Mouse (Mus musculus) hindbrain, embryonic 16.5 days (tissue): ENCODE measurements around the gene Cct6b. TPM values are rescaled to one million over a fixed set of nuclear protein-coding genes. Genes with fewer than 3 reads are reported as not detected.
"Not testable (repeated sequence)": the region's sequence is repeated elsewhere in the genome, so short reads cannot be mapped to it uniquely, and the experiment has no call there.

ENCODE experiments used
- ATAC-seq: fragments of 200-750 bp; cut with Nextera tagmentation; 2 replicates; pipeline ENCODE4 v1.8.0; 2017; ENCODE audit warnings: moderate TSS enrichment, moderate library complexity
- H3K27ac ChIP-seq: fragments of 300-500 bp; sonication (generic); 2 replicates; pipeline ENCODE4 v1.5.1; 2014; ENCODE audit warnings: low read depth, mild to moderate bottlenecking, control low read depth, low read length, moderate library complexity
- H3K27me3 ChIP-seq: fragments of 300-500 bp; sonication (generic); replicated peaks from 2 replicates; pipeline ENCODE4 v1.6.1; 2014; ENCODE audit warnings: low read length; ENCODE audit not compliant: control insufficient read depth, insufficient read depth
- H3K36me3 ChIP-seq: fragments of 300-500 bp; sonication (generic); 2 replicates; pipeline ENCODE4 v1.6.1; 2014; ENCODE audit warnings: mild to moderate bottlenecking, low read length, moderate library complexity, mixed read lengths; ENCODE audit not compliant: control insufficient read depth, insufficient read depth
- H3K4me1 ChIP-seq: fragments of 300-500 bp; sonication (generic); 2 replicates; pipeline ENCODE4 v1.6.1; 2014; ENCODE audit warnings: low read depth, low read length; ENCODE audit not compliant: control insufficient read depth, insufficient read depth
- H3K4me2 ChIP-seq: fragments of 300-500 bp; sonication (generic); 2 replicates; pipeline ENCODE4 v1.6.1; 2014; ENCODE audit warnings: mild to moderate bottlenecking, low read length, control low read depth, moderate library complexity
- H3K4me3 ChIP-seq: fragments of 300-500 bp; sonication (generic); 2 replicates; pipeline ENCODE4 v1.5.1; 2014; ENCODE audit warnings: mild to moderate bottlenecking, low read length, control low read depth, moderate library complexity
- H3K9ac ChIP-seq: fragments of 300-500 bp; sonication (generic); 2 replicates; pipeline ENCODE4 v1.6.1; 2014; ENCODE audit warnings: low read depth, mild to moderate bottlenecking, control low read depth, low read length, moderate library complexity
- H3K9me3 ChIP-seq: fragments of 300-500 bp; sonication (generic); 2 replicates; pipeline ENCODE4 v1.6.1; 2014; ENCODE audit warnings: mild to moderate bottlenecking, low read length, moderate library complexity; ENCODE audit not compliant: control insufficient read depth
- WGBS: fragments of 180-500 bp; shearing (Covaris S2); extraction: QIAGEN DNeasy Blood & Tissue Kit; methylation state at CpG from one replicate; pipeline ENCODE4 v1.1.7; 2014; 5-methylcytosine and 5-hydroxymethylcytosine counted together
- polyA plus RNA-seq: library from polyadenylated mRNA; unstranded; fragments of >200 nt; fragmentation: Nextera tagmentation; extraction: Ambion mirVana; gene quantifications from 2 replicates; pipeline ENCODE4 v1.2.1, GENCODE M21; 2015

Gene Cct6b
- polyA plus RNA-seq, 1 experiment from 2014 or later, result 0.49 TPM

DNA sequence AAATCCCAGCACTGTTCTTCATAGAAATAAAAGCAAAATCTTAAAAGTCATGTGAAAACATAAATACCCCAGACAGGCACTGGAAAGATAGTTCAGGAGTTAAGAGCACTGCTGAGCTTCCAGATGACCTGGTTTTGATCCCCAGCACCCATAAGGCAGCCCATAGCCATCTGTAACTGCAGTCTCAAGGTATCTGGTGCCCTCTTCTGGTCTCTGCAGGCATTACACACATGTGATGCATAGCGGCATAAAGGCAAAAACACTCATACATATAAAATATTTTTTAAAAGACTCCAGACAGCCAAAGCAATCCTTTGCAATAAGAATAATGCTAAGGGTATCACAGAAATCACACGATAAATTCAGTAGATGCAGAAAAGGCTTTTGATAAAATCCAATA, 37.3 kb downstream of the Cct6b start:
- Histone ChIP-seq H3K9me3 (no peaks in the 10 kb centered on the region), H3K9ac (no peak overlapping the region), H3K4me3 (no peak overlapping the region), H3K27ac (no peak overlapping the region), H3K36me3 (no peaks in the 10 kb centered on the region), H3K4me1 (no peaks in the 10 kb centered on the region), H3K4me2 (no peak overlapping the region), H3K27me3 (no peaks in the 10 kb centered on the region)
- ATAC-seq, result no peak
- 87% methylated on average over 2 of the region's 2 CpGs for WGBS

DNA sequence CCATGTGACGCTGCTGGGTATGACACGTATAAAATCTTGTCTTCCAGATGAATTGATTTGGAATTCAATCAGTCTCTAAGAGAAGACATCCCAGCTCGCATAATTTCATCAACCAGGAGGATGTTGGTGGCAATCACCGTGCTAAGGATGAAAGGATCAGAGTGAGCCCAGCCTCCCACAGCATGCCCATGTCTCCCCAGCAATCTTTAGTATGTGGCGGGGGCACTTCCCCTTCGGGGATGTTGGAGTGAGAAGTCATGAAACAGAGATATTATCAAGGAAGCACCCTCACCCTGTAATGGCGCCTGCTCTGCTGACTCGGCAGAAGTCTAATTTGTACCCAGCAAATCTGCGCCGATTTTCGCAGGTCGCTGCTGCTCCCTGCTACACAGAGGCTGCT, 44.8 kb downstream of the Cct6b start:
- no peaks in the 10 kb centered on the region for H3K4me1 ChIP-seq
- 87% methylated on average over 12 of the region's 12 CpGs for WGBS
- H3K9me3 ChIP-seq, result no peaks in the 10 kb centered on the region
- H3K9ac ChIP-seq, result no peak overlapping the region
- H3K27ac ChIP-seq, result no peak overlapping the region
- H3K27me3 ChIP-seq, result no peaks in the 10 kb centered on the region
- H3K36me3 ChIP-seq, result no peaks in the 10 kb centered on the region
- no peak overlapping the region for H3K4me3 ChIP-seq
- no peak for ATAC-seq
- no peak overlapping the region for H3K4me2 ChIP-seq

- no peak for ATAC-seq
- H3K36me3 ChIP-seq, result no peaks in the 10 kb centered on the region
- 72% methylated on average over 3 of the region's 3 CpGs for WGBS
- no peak overlapping the region for H3K27ac ChIP-seq
- H3K4me1 ChIP-seq, result no peaks in the 10 kb centered on the region
- H3K4me2 ChIP-seq, result no peak overlapping the region
- no peak overlapping the region for H3K4me3 ChIP-seq
- H3K9ac ChIP-seq, result no peak overlapping the region
- no peaks in the 10 kb centered on the region for H3K9me3 ChIP-seq
- no peaks in the 10 kb centered on the region for H3K27me3 ChIP-seq
These were observed 51.4 kb downstream of the Cct6b start for GRCm38 (mm10) chr11:82712681-82713080.

GRCm38 (mm10) chr11:82708934-82709333, 55.2 kb downstream of the Cct6b start:
- H3K9ac ChIP-seq, result no peak overlapping the region
- H3K36me3 ChIP-seq, result no peaks in the 10 kb centered on the region
- H3K9me3 ChIP-seq, result no peaks in the 10 kb centered on the region
- no peaks in the 10 kb centered on the region for H3K4me1 ChIP-seq
- no peak for ATAC-seq
- WGBS, result 80% methylated on average over 4 of the region's 4 CpGs
- H3K4me3 ChIP-seq, result no peak overlapping the region
- no peak overlapping the region for H3K27ac ChIP-seq
- no peaks in the 10 kb centered on the region for H3K27me3 ChIP-seq
- H3K4me2 ChIP-seq, result no peak overlapping the region

GRCm38 (mm10) chr11:82705082-82705481, 59.0 kb downstream of the Cct6b start:
- Histone ChIP-seq H3K9ac (no peak overlapping the region), H3K9me3 (no peaks in the 10 kb centered on the region), H3K27me3 (no peaks in the 10 kb centered on the region), H3K4me2 (no peak overlapping the region), H3K27ac (no peak overlapping the region), H3K36me3 (no peaks in the 10 kb centered on the region), H3K4me1 (no peaks in the 10 kb centered on the region), H3K4me3 (no peak overlapping the region)
- no peak for ATAC-seq
- 79% methylated on average over 6 of the region's 6 CpGs for WGBS

- Histone ChIP-seq H3K27me3 (no peaks in the 10 kb centered on the region), H3K27ac (no peak overlapping the region), H3K36me3 (no peaks in the 10 kb centered on the region), H3K9ac (no peak overlapping the region), H3K4me2 (no peak overlapping the region), H3K4me1 (no peaks in the 10 kb centered on the region), H3K4me3 (no peak overlapping the region), H3K9me3 (no peaks in the 10 kb centered on the region)
- WGBS, result 78% methylated on average over 11 of the region's 11 CpGs
- ATAC-seq, result no peak
These were observed 64.2 kb downstream of the Cct6b start for GRCm38 (mm10) chr11:82699865-82700410.

GRCm38 (mm10) chr11:82695930-82696329, 68.2 kb downstream of the Cct6b start:
- WGBS, result 53% methylated on average over 7 of the region's 7 CpGs

GRCm38 (mm10) chr11:82694947-82695346, 69.2 kb downstream of the Cct6b start:
- not testable (repeated sequence) for H3K9me3 ChIP-seq, H3K4me2 ChIP-seq, H3K27ac ChIP-seq, H3K27me3 ChIP-seq, H3K4me3 ChIP-seq, H3K36me3 ChIP-seq, H3K9ac ChIP-seq, H3K4me1 ChIP-seq, ATAC-seq

More at GRCm38 (mm10) chr11:82695930-82696329, 68.2 kb downstream of the Cct6b start:
- Histone ChIP-seq H3K27me3 (no peaks in the 10 kb centered on the region), H3K4me1 (peaks cover 3% of the 10 kb centered on the region; the same call in 1 of the 2 replicates), H3K36me3 (no peaks in the 10 kb centered on the region), H3K9ac (no peak overlapping the region), H3K9me3 (no peaks in the 10 kb centered on the region), H3K27ac (no peak overlapping the region), H3K4me3 (no peak overlapping the region), H3K4me2 (no peak overlapping the region)
- ATAC-seq, result no peak

GRCm38 (mm10) chr11:82692668-82693067, 71.5 kb downstream of the Cct6b start:
- no peaks in the 10 kb centered on the region for H3K36me3 ChIP-seq
- no peaks in the 10 kb centered on the region for H3K9me3 ChIP-seq
- no peak overlapping the region for H3K4me3 ChIP-seq
- H3K4me1 ChIP-seq, result peaks cover 6% of the 10 kb centered on the region
- H3K27me3 ChIP-seq, result no peaks in the 10 kb centered on the region; the same call in 1 of the 2 replicates
- no peak overlapping the region for H3K27ac ChIP-seq
- no peak overlapping the region for H3K9ac ChIP-seq
- 82% methylated on average over 6 of the region's 6 CpGs for WGBS
- H3K4me2 ChIP-seq, result no peak overlapping the region
- no peak for ATAC-seq

- no peak overlapping the region for H3K4me3 ChIP-seq
- H3K4me1 ChIP-seq, result peaks cover 6% of the 10 kb centered on the region
- H3K27me3 ChIP-seq, result no peaks in the 10 kb centered on the region; the same call in 1 of the 2 replicates
- H3K4me2 ChIP-seq, result no peak overlapping the region
- H3K36me3 ChIP-seq, result no peaks in the 10 kb centered on the region
- ATAC-seq, result no peak
- no peaks in the 10 kb centered on the region for H3K9me3 ChIP-seq
- H3K27ac ChIP-seq, result no peak overlapping the region
- no peak overlapping the region for H3K9ac ChIP-seq
- 45% methylated on average over 5 of the region's 5 CpGs for WGBS
These were observed 73.6 kb downstream of the Cct6b start for GRCm38 (mm10) chr11:82690476-82690875.
